Mouse (Mus musculus) bone marrow macrophage, adult 2 months (primary cell): ENCODE data around the gene Art3. TPM values are rescaled to one million over a fixed set of nuclear protein-coding genes. Genes with fewer than 3 reads are reported as not detected.

Source experiments
- H3K27ac ChIP-seq: 2 replicates; pipeline ENCODE4 v1.5.1; 2012; ENCODE audit warnings: low read depth, low read length; ENCODE audit not compliant: insufficient read depth
- H3K4me1 ChIP-seq: 2 replicates; pipeline ENCODE4 v1.6.1; 2012; ENCODE audit warnings: low read length; ENCODE audit not compliant: control insufficient read depth, insufficient read depth
- H3K4me3 ChIP-seq: 2 replicates; pipeline ENCODE4 v1.5.1; 2012; ENCODE audit warnings: mild to moderate bottlenecking, low read length, moderate library complexity; ENCODE audit not compliant: insufficient read depth
- CTCF ChIP-seq: IDR thresholded peaks from 2 replicates; pipeline ENCODE4 v1.5.1; 2012; ENCODE audit warnings: low read depth, mild to moderate bottlenecking, low read length, moderate library complexity
- POLR2A ChIP-seq: IDR thresholded peaks from 2 replicates; pipeline ENCODE4 v1.6.1; 2012; ENCODE audit warnings: mild to moderate bottlenecking, low read depth, low read length, borderline replicate concordance
- polyA plus RNA-seq: library from polyadenylated mRNA; stranded (reverse); fragments of >200 nt; gene quantifications from 2 replicates; pipeline ENCODE4 v1.2.4, GENCODE M21; 2012; ENCODE audit not compliant: missing spikeins, insufficient read depth, insufficient read length

The Art3 gene
- polyA plus RNA-seq, 1 experiment, result not detected

GRCm38 (mm10) chr5:92312046-92312715, 19.4 kb upstream of the Art3 start:
- peaks cover 4% of the 10 kb centered on the region for H3K4me1 ChIP-seq
- TF ChIP-seq CTCF (peak; percentile 23; the same call in 1 of the 2 replicates), POLR2A (no peak)
- no peak overlapping the region for H3K4me3 ChIP-seq
- no peak overlapping the region for H3K27ac ChIP-seq

DNA sequence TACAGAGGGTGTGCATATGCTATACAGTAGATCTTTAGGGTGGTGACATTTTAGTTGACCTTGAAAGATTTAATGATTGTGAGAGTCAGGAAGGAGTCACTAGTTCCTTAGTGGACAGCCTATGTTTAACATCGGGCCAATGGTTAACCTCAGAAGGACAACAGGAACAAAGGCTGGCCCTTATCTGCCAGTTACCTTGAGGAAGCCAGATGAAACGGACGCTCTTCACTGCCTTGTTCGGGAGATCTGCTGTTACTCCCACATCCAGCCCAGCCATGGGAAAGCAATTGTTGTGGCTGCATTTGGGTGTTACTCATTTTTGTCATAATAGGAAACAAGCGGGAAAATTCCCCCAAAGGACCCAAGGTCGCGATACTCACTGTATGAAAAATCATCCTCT, 17.9 kb upstream of the Art3 start:
- Histone ChIP-seq H3K27ac (no peak overlapping the region), H3K4me1 (peaks cover 4% of the 10 kb centered on the region), H3K4me3 (no peak overlapping the region)
- TF ChIP-seq CTCF (no peak), POLR2A (no peak)

GRCm38 (mm10) chr5:92318119-92318518, 13.5 kb upstream of the Art3 start:
- Histone ChIP-seq H3K4me1 (peaks cover 11% of the 10 kb centered on the region), H3K27ac (peak overlapping the region; percentile 50), H3K4me3 (no peak overlapping the region)
- no peak for TF ChIP-seq POLR2A
- TF ChIP-seq CTCF, result no peak

DNA sequence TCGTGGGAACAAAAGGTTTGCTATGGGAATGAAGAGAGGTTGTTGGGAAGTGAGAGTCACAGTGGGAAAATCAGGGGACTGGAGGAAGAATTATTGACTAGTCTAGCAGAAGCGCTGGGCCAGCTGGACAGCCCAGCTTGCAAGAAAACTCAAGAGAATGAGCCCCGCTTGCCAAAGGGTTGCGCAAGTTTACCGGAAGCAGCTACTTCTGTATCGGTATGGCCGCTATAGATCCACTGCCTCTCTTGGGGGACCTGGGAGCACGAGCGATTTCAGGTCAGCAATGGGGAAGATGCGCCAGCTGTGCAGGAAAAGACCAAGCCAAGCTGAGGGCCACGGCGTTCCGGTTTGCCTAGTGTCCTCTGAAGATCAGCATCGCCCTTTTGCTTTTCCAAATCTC, 13.0 kb upstream of the Art3 start:
- H3K4me3 ChIP-seq, result no peak overlapping the region
- peaks cover 11% of the 10 kb centered on the region for H3K4me1 ChIP-seq
- no peak for TF ChIP-seq CTCF
- TF ChIP-seq POLR2A, result no peak
- peak overlapping the region; percentile 50 for H3K27ac ChIP-seq

- TF ChIP-seq POLR2A (no peak), CTCF (no peak)
- Histone ChIP-seq H3K4me1 (peaks cover 11% of the 10 kb centered on the region), H3K27ac (no peak overlapping the region)
Observed at GRCm38 (mm10) chr5:92321631-92322400, 9.8 kb upstream of the Art3 start.

DNA sequence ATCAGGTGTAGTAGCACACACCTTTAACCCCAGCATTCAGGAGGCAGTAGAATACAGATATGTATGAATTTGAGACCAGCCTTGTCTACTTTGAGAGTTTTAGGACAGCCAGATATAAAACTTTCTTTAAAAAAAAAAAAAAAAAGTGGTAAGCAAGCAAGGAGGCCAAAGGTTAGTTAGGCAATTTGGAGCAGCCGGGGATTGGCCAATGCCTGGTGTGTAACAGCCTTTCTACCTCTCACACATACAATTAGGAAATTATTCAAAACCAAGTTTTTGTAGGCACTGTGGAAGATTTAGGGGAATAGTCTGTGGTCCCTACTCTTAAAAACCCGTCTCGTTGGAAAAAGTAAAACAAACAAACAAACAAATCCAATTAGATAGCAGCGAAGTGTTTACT, 9.0 kb upstream of the Art3 start:
- Histone ChIP-seq H3K27ac (no peak overlapping the region), H3K4me3 (no peak overlapping the region), H3K4me1 (peaks cover 11% of the 10 kb centered on the region)
- no peak for TF ChIP-seq CTCF
- no peak for TF ChIP-seq POLR2A

More at GRCm38 (mm10) chr5:92321631-92322400, 9.8 kb upstream of the Art3 start:
- no peak overlapping the region for H3K4me3 ChIP-seq

- H3K4me1 ChIP-seq, result peaks cover 10% of the 10 kb centered on the region
- no peak overlapping the region for H3K27ac ChIP-seq
- TF ChIP-seq CTCF, result no peak
- no peak for TF ChIP-seq POLR2A
- H3K4me3 ChIP-seq, result no peak overlapping the region
Observed at GRCm38 (mm10) chr5:92323264-92323663, 8.4 kb upstream of the Art3 start.

DNA sequence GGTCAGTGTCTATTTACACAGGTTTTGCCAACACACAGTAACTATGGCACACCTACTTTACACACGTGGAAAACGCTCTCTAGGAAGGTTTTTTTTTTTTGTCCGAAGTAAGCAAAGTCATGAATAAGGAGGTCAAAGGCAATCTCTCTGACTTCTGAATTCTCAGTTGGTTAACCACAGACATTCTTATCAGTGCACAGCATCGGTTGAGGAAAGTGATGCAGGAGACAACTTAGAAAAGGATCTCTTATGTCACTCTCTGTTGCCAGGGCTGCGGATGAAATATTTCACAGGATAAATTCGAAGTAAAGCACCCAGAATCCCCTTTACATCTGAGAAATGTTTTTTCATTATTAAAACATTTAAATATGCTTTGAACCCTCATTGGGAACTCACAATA, 4.3 kb upstream of the Art3 start:
- Histone ChIP-seq H3K27ac (no peak overlapping the region), H3K4me3 (no peak overlapping the region), H3K4me1 (peaks cover 12% of the 10 kb centered on the region)
- TF ChIP-seq POLR2A (no peak), CTCF (no peak)

GRCm38 (mm10) chr5:92327929-92328328, 3.7 kb upstream of the Art3 start, which contains the start of gene Cxcl9:
TSS of gene Cxcl9 (minus strand) at chr5:92328079.
- Histone ChIP-seq H3K4me1 (peaks cover 11% of the 10 kb centered on the region), H3K4me3 (no peak within 1 kb of the TSS), H3K27ac (no peak within 1 kb of the TSS)
- no peak for TF ChIP-seq CTCF
- TF ChIP-seq POLR2A, result no peak

- Histone ChIP-seq H3K27ac (no peak overlapping the region), H3K4me3 (no peak overlapping the region), H3K4me1 (peaks cover 14% of the 10 kb centered on the region)
- TF ChIP-seq CTCF (no peak), POLR2A (no peak)
Observed at GRCm38 (mm10) chr5:92331122-92331521, 505 bp upstream of the Art3 start.
